Mouse (Mus musculus): ENCODE data around the gene Kif1bp. TPM values are rescaled to one million over a fixed set of nuclear protein-coding genes. Genes with fewer than 3 reads are reported as not detected.
A peak's percentile ranks its signal among the peaks of the same experiment; 100 is the strongest.

The Kif1bp gene
- polyA plus RNA-seq, 1 experiment from 2014 or later: 31.1 TPM

GRCm38 (mm10) chr10:62511528-62511927, 66.7 kb downstream of the Kif1bp start:
- H3K27ac ChIP-seq (ENCODE audit: low read depth, low read length): no peak overlapping the region
- H3K4me2 ChIP-seq: no peak overlapping the region
- H3K9ac ChIP-seq (ENCODE audit: low read depth, low read length): no peak overlapping the region
- 85% methylated on average over 6 of the region's 6 CpGs for WGBS (ENCODE audit: insufficient replicate concordance)
- no peak overlapping the region for H3K4me3 ChIP-seq (ENCODE audit: low read depth, low read length)
- no peaks in the 10 kb centered on the region for H3K9me3 ChIP-seq (replicated peaks; ENCODE audit: control insufficient read depth, low read length)
- no peaks in the 10 kb centered on the region for H3K27me3 ChIP-seq (ENCODE audit: control insufficient read depth, insufficient read depth, low read length)
- ATAC-seq (replicated peaks; ENCODE audit: insufficient number of reproducible peaks, low FRiP score, low TSS enrichment): no peak
- peaks cover 3% of the 10 kb centered on the region; the same call in 1 of the 2 replicates for H3K4me1 ChIP-seq (ENCODE audit: control insufficient read depth, insufficient read depth, low read length)
- H3K36me3 ChIP-seq (ENCODE audit: control insufficient read depth, insufficient read depth, low read length): no peaks in the 10 kb centered on the region

GRCm38 (mm10) chr10:62509032-62509656, 69.1 kb downstream of the Kif1bp start:
- H3K27ac ChIP-seq (ENCODE audit: low read depth, low read length): no peak overlapping the region
- H3K4me2 ChIP-seq: peak overlapping the region; percentile 75
- H3K9ac ChIP-seq (ENCODE audit: low read depth, low read length): no peak overlapping the region
- no peaks in the 10 kb centered on the region for H3K9me3 ChIP-seq (replicated peaks; ENCODE audit: control insufficient read depth, low read length)
- ATAC-seq (replicated peaks; ENCODE audit: insufficient number of reproducible peaks, low FRiP score, low TSS enrichment): no peak
- peaks cover 3% of the 10 kb centered on the region; the same call in 1 of the 2 replicates for H3K4me1 ChIP-seq (ENCODE audit: control insufficient read depth, insufficient read depth, low read length)
- WGBS (ENCODE audit: insufficient replicate concordance): 52% methylated on average over 11 of the region's 11 CpGs
- no peak overlapping the region for H3K4me3 ChIP-seq (ENCODE audit: low read depth, low read length)
- H3K36me3 ChIP-seq (ENCODE audit: control insufficient read depth, insufficient read depth, low read length): no peaks in the 10 kb centered on the region
- no peaks in the 10 kb centered on the region for H3K27me3 ChIP-seq (ENCODE audit: control insufficient read depth, insufficient read depth, low read length)

- peak overlapping the region; percentile 31 for H3K4me3 ChIP-seq (ENCODE audit: low read depth, low read length)
- H3K9me3 ChIP-seq (replicated peaks; ENCODE audit: control insufficient read depth, low read length): no peaks in the 10 kb centered on the region
- no peak overlapping the region for H3K9ac ChIP-seq (ENCODE audit: low read depth, low read length)
- 2% methylated on average over 11 of the region's 11 CpGs for WGBS (ENCODE audit: insufficient replicate concordance)
- peaks cover 3% of the 10 kb centered on the region; the same call in 1 of the 2 replicates for H3K4me1 ChIP-seq (ENCODE audit: control insufficient read depth, insufficient read depth, low read length)
- ATAC-seq (replicated peaks; ENCODE audit: insufficient number of reproducible peaks, low FRiP score, low TSS enrichment): no peak
- H3K27me3 ChIP-seq (ENCODE audit: control insufficient read depth, insufficient read depth, low read length): no peaks in the 10 kb centered on the region
- H3K27ac ChIP-seq (ENCODE audit: low read depth, low read length): no peak overlapping the region
- H3K36me3 ChIP-seq (ENCODE audit: control insufficient read depth, insufficient read depth, low read length): no peaks in the 10 kb centered on the region
- peak overlapping the region; percentile 75 for H3K4me2 ChIP-seq
These were observed 69.8 kb downstream of the Kif1bp start for GRCm38 (mm10) chr10:62508459-62508858.

- Histone ChIP-seq H3K4me1 (ENCODE audit: control insufficient read depth, insufficient read depth, low read length) (peaks cover 3% of the 10 kb centered on the region; the same call in 1 of the 2 replicates), H3K36me3 (ENCODE audit: control insufficient read depth, insufficient read depth, low read length) (no peaks in the 10 kb centered on the region), H3K9me3 (replicated peaks; ENCODE audit: control insufficient read depth, low read length) (no peaks in the 10 kb centered on the region), H3K4me3 (ENCODE audit: low read depth, low read length) (peak overlapping the region; percentile 31), H3K27ac (ENCODE audit: low read depth, low read length) (no peak overlapping the region), H3K9ac (ENCODE audit: low read depth, low read length) (no peak overlapping the region), H3K27me3 (ENCODE audit: control insufficient read depth, insufficient read depth, low read length) (no peaks in the 10 kb centered on the region), H3K4me2 (peak overlapping the region; percentile 75)
- ATAC-seq (replicated peaks; ENCODE audit: insufficient number of reproducible peaks, low FRiP score, low TSS enrichment): no peak
- WGBS (ENCODE audit: insufficient replicate concordance): 12% methylated on average over 18 of the region's 18 CpGs
These were observed 70.5 kb downstream of the Kif1bp start for GRCm38 (mm10) chr10:62507591-62508308.

GRCm38 (mm10) chr10:62507071-62507470, 71.2 kb downstream of the Kif1bp start:
- no peaks in the 10 kb centered on the region for H3K9me3 ChIP-seq (replicated peaks; ENCODE audit: control insufficient read depth, low read length)
- H3K4me3 ChIP-seq (ENCODE audit: low read depth, low read length): no peak overlapping the region
- H3K27me3 ChIP-seq (ENCODE audit: control insufficient read depth, insufficient read depth, low read length): no peaks in the 10 kb centered on the region
- peaks cover 3% of the 10 kb centered on the region; the same call in 1 of the 2 replicates for H3K4me1 ChIP-seq (ENCODE audit: control insufficient read depth, insufficient read depth, low read length)
- no peak overlapping the region for H3K4me2 ChIP-seq
- H3K27ac ChIP-seq (ENCODE audit: low read depth, low read length): no peak overlapping the region
- 87% methylated on average over 4 of the region's 4 CpGs for WGBS (ENCODE audit: insufficient replicate concordance)
- H3K9ac ChIP-seq (ENCODE audit: low read depth, low read length): no peak overlapping the region
- no peak for ATAC-seq (replicated peaks; ENCODE audit: insufficient number of reproducible peaks, low FRiP score, low TSS enrichment)
- no peaks in the 10 kb centered on the region for H3K36me3 ChIP-seq (ENCODE audit: control insufficient read depth, insufficient read depth, low read length)

- Histone ChIP-seq H3K4me1 (ENCODE audit: control insufficient read depth, insufficient read depth, low read length) (peaks cover 3% of the 10 kb centered on the region; the same call in 1 of the 2 replicates), H3K27me3 (ENCODE audit: control insufficient read depth, insufficient read depth, low read length) (no peaks in the 10 kb centered on the region), H3K4me2 (no peak overlapping the region), H3K4me3 (ENCODE audit: low read depth, low read length) (no peak overlapping the region), H3K36me3 (ENCODE audit: control insufficient read depth, insufficient read depth, low read length) (no peaks in the 10 kb centered on the region), H3K9me3 (replicated peaks; ENCODE audit: control insufficient read depth, low read length) (no peaks in the 10 kb centered on the region), H3K27ac (ENCODE audit: low read depth, low read length) (no peak overlapping the region), H3K9ac (ENCODE audit: low read depth, low read length) (no peak overlapping the region)
- WGBS (ENCODE audit: insufficient replicate concordance): 70% methylated on average over 17 of the region's 17 CpGs
- ATAC-seq (replicated peaks; ENCODE audit: insufficient number of reproducible peaks, low FRiP score, low TSS enrichment): no peak
These were observed 72.2 kb downstream of the Kif1bp start for GRCm38 (mm10) chr10:62506019-62506556.

- no peak for ATAC-seq (replicated peaks; ENCODE audit: insufficient number of reproducible peaks, low FRiP score, low TSS enrichment)
- Histone ChIP-seq H3K4me3 (ENCODE audit: low read depth, low read length) (no peak overlapping the region), H3K4me1 (ENCODE audit: control insufficient read depth, insufficient read depth, low read length) (peaks cover 3% of the 10 kb centered on the region; the same call in 1 of the 2 replicates), H3K27ac (ENCODE audit: low read depth, low read length) (no peak overlapping the region), H3K4me2 (no peak overlapping the region), H3K36me3 (ENCODE audit: control insufficient read depth, insufficient read depth, low read length) (no peaks in the 10 kb centered on the region), H3K27me3 (ENCODE audit: control insufficient read depth, insufficient read depth, low read length) (no peaks in the 10 kb centered on the region), H3K9ac (ENCODE audit: low read depth, low read length) (no peak overlapping the region), H3K9me3 (replicated peaks; ENCODE audit: control insufficient read depth, low read length) (no peaks in the 10 kb centered on the region)
- 77% methylated on average over 9 of the region's 9 CpGs for WGBS (ENCODE audit: insufficient replicate concordance)
These were observed 72.9 kb downstream of the Kif1bp start for GRCm38 (mm10) chr10:62505224-62505983.

- H3K27me3 ChIP-seq (ENCODE audit: control insufficient read depth, insufficient read depth, low read length): no peaks in the 10 kb centered on the region
- H3K4me1 ChIP-seq (ENCODE audit: control insufficient read depth, insufficient read depth, low read length): peaks cover 3% of the 10 kb centered on the region; the same call in 1 of the 2 replicates
- H3K36me3 ChIP-seq (ENCODE audit: control insufficient read depth, insufficient read depth, low read length): no peaks in the 10 kb centered on the region
- H3K9me3 ChIP-seq (replicated peaks; ENCODE audit: control insufficient read depth, low read length): no peaks in the 10 kb centered on the region
- ATAC-seq (replicated peaks; ENCODE audit: insufficient number of reproducible peaks, low FRiP score, low TSS enrichment): no peak; the same call in 1 of the 2 replicates
- WGBS (ENCODE audit: insufficient replicate concordance): 67% methylated on average over 12 of the region's 12 CpGs
- no peak overlapping the region for H3K9ac ChIP-seq (ENCODE audit: low read depth, low read length)
- H3K4me3 ChIP-seq (ENCODE audit: low read depth, low read length): no peak overlapping the region
- H3K4me2 ChIP-seq: no peak overlapping the region
- no peak overlapping the region for H3K27ac ChIP-seq (ENCODE audit: low read depth, low read length)
These were observed 74.2 kb downstream of the Kif1bp start for GRCm38 (mm10) chr10:62503836-62504628.

All from heart, embryonic 11.5 days (tissue).